Mouse (Mus musculus) bone marrow, adult 2 months (tissue): Measurements from ENCODE around the gene Taf15.

Source experiments
- CTCF ChIP-seq: fragments of 200-500 bp; IDR thresholded peaks from 2 replicates; pipeline ENCODE4 v1.5.1; 2011; ENCODE audit warnings: low read length, control low read depth; ENCODE audit not compliant: control insufficient read depth, insufficient read depth
- POLR2A ChIP-seq: fragments of 200-500 bp; IDR thresholded peaks from 2 replicates; pipeline ENCODE4 v1.6.1; 2011; ENCODE audit warnings: low read depth, mild to moderate bottlenecking, control low read depth, low read length, borderline replicate concordance; ENCODE audit not compliant: control insufficient read depth

GRCm38 (mm10) chr11:83455608-83456007, 17.3 kb upstream of the Taf15 start:
- TF ChIP-seq POLR2A (no peak), CTCF (no peak)
